Mouse (Mus musculus) hindbrain, embryonic 11.5 days (tissue): ENCODE data around the gene Nrtn. TPM values are rescaled to one million over a fixed set of nuclear protein-coding genes. Genes with fewer than 3 reads are reported as not detected.

Experiments
- polyA plus RNA-seq: library from polyadenylated mRNA; unstranded; fragments of >200 nt; fragmentation: Nextera tagmentation; extraction: Ambion mirVana; gene quantifications from 2 replicates; pipeline ENCODE4 v1.2.1, GENCODE M21; 2014

The Nrtn gene
- polyA plus RNA-seq, 1 experiment from 2014 or later, result 4.6 TPM

Other genes starting within 250 kb of the Nrtn start
- gene Znrf4, start 245.1 kb downstream of the Nrtn start, polyA plus RNA-seq, result not detected in 2 replicates
- gene Gm20219, start 203.1 kb downstream of the Nrtn start, polyA plus RNA-seq, result 1.0 and 1.1 TPM in 2 replicates
- gene Safb2, start 172.9 kb downstream of the Nrtn start, polyA plus RNA-seq, result 47.6 and 56.1 TPM in 2 replicates
- 93.7 and 105 TPM in 2 replicates for gene Safb, start 172.7 kb downstream of the Nrtn start, polyA plus RNA-seq
- 184 and 192 TPM in 2 replicates for gene 2410015M20Rik, start 147.8 kb downstream of the Nrtn start, polyA plus RNA-seq
- 1,258 and 1,259 TPM in 2 replicates for gene Rpl36, start 144.1 kb downstream of the Nrtn start, polyA plus RNA-seq
- 43.7 and 45.4 TPM in 2 replicates for gene Lonp1, start 130.6 kb downstream of the Nrtn start, polyA plus RNA-seq
- gene Catsperd, start 129.4 kb downstream of the Nrtn start, polyA plus RNA-seq, result 0.56 and 0.86 TPM in 2 replicates
- gene Ranbp3, start 84.2 kb downstream of the Nrtn start, polyA plus RNA-seq, result 94.2 and 104 TPM in 2 replicates
- 363 and 381 TPM in 2 replicates for gene Ndufa11, start 39.8 kb downstream of the Nrtn start, polyA plus RNA-seq
- 15.6 and 18.1 TPM in 2 replicates for gene Vmac, start 39.5 kb downstream of the Nrtn start, polyA plus RNA-seq
- 30.3 and 35.4 TPM in 2 replicates for gene Dus3l, start 7.2 kb upstream of the Nrtn start, polyA plus RNA-seq
- 0.49 and 0.71 TPM in 2 replicates for gene Prr22, start 12.7 kb upstream of the Nrtn start, polyA plus RNA-seq
- 6.4 and 6.7 TPM in 2 replicates for gene Rfx2, start 73.5 kb upstream of the Nrtn start, polyA plus RNA-seq
- gene Acsbg2, start 116.9 kb upstream of the Nrtn start, polyA plus RNA-seq, result not detected in 2 replicates
- gene 1700061G19Rik, start 117.9 kb upstream of the Nrtn start, polyA plus RNA-seq, result 0.25 and 0.26 TPM in 2 replicates
- gene Mllt1, start 177.9 kb upstream of the Nrtn start, polyA plus RNA-seq, result 26.0 and 32.2 TPM in 2 replicates
- not detected in 2 replicates for gene Acer1, start 224.6 kb upstream of the Nrtn start, polyA plus RNA-seq
- 146 and 152 TPM in 2 replicates for gene Clpp, start 232.8 kb upstream of the Nrtn start, polyA plus RNA-seq
- gene Alkbh7, start 239.8 kb upstream of the Nrtn start, polyA plus RNA-seq, result 32.4 and 33.0 TPM in 2 replicates
- gene Pspn, start 242.5 kb upstream of the Nrtn start, polyA plus RNA-seq, result 0.36 TPM in 1 of 2 replicates, not detected in the other